Mouse (Mus musculus): Measurements from ENCODE around the gene Fgf14. TPM values are rescaled to one million over a fixed set of nuclear protein-coding genes. Genes with fewer than 3 reads are reported as not detected.
"Not testable (repeated sequence)": the region's sequence is repeated elsewhere in the genome, so short reads cannot be mapped to it uniquely, and the experiment has no call there.

The Fgf14 gene
- polyA plus RNA-seq, 1 experiment from 2014 or later = 13.0 TPM

- 77% methylated on average over 1 of the region's 1 CpGs for WGBS
- Histone ChIP-seq H3K27ac (no peak overlapping the region), H3K27me3 (no peaks in the 10 kb centered on the region), H3K9me3 (no peaks in the 10 kb centered on the region), H3K36me3 (replicated peaks) (no peaks in the 10 kb centered on the region), H3K4me2 (no peak overlapping the region), H3K4me3 (replicated peaks) (no peak overlapping the region), H3K4me1 (no peaks in the 10 kb centered on the region), H3K9ac (no peak overlapping the region)
- no peak for ATAC-seq (ENCODE audit: low FRiP score)
Observed at GRCm38 (mm10) chr14:124576571-124576970, 100.4 kb downstream of the Fgf14 start.

- Histone ChIP-seq H3K27me3 (no peaks in the 10 kb centered on the region), H3K36me3 (replicated peaks) (no peaks in the 10 kb centered on the region), H3K4me1 (no peaks in the 10 kb centered on the region), H3K9ac (no peak overlapping the region), H3K9me3 (no peaks in the 10 kb centered on the region), H3K4me2 (no peak overlapping the region), H3K27ac (no peak overlapping the region), H3K4me3 (replicated peaks) (no peak overlapping the region)
- ATAC-seq (ENCODE audit: low FRiP score) = no peak
- WGBS = 94% methylated on average over 1 of the region's 1 CpGs
Observed at GRCm38 (mm10) chr14:124575130-124575885, 101.6 kb downstream of the Fgf14 start.

GRCm38 (mm10) chr14:124566445-124566844, 110.5 kb downstream of the Fgf14 start:
- WGBS = 88% methylated on average over 1 of the region's 1 CpGs
- ATAC-seq (ENCODE audit: low FRiP score) = no peak
- no peaks in the 10 kb centered on the region for H3K36me3 ChIP-seq (replicated peaks)
- H3K4me3 ChIP-seq (replicated peaks) = no peak overlapping the region
- H3K9ac ChIP-seq = no peak overlapping the region
- H3K4me2 ChIP-seq = no peak overlapping the region
- H3K9me3 ChIP-seq = no peaks in the 10 kb centered on the region
- no peaks in the 10 kb centered on the region for H3K4me1 ChIP-seq
- H3K27ac ChIP-seq = no peak overlapping the region
- no peaks in the 10 kb centered on the region for H3K27me3 ChIP-seq

- H3K4me2 ChIP-seq = no peak overlapping the region
- WGBS = 80% methylated on average over 4 of the region's 4 CpGs
- no peak overlapping the region for H3K9ac ChIP-seq
- no peak for ATAC-seq (ENCODE audit: low FRiP score)
- no peaks in the 10 kb centered on the region for H3K36me3 ChIP-seq (replicated peaks)
- H3K27me3 ChIP-seq = no peaks in the 10 kb centered on the region
- no peaks in the 10 kb centered on the region for H3K9me3 ChIP-seq
- no peak overlapping the region for H3K27ac ChIP-seq
- H3K4me3 ChIP-seq (replicated peaks) = no peak overlapping the region
- no peaks in the 10 kb centered on the region for H3K4me1 ChIP-seq
Observed at GRCm38 (mm10) chr14:124561544-124561943, 115.4 kb downstream of the Fgf14 start.

- H3K4me3 ChIP-seq (replicated peaks) = no peak overlapping the region
- 87% methylated on average over 3 of the region's 3 CpGs for WGBS
- H3K27ac ChIP-seq = no peak overlapping the region
- no peaks in the 10 kb centered on the region for H3K27me3 ChIP-seq
- ATAC-seq (ENCODE audit: low FRiP score) = no peak
- no peak overlapping the region for H3K4me2 ChIP-seq
- no peaks in the 10 kb centered on the region for H3K36me3 ChIP-seq (replicated peaks)
- no peaks in the 10 kb centered on the region for H3K9me3 ChIP-seq
- no peaks in the 10 kb centered on the region for H3K4me1 ChIP-seq
- H3K9ac ChIP-seq = no peak overlapping the region
Observed at GRCm38 (mm10) chr14:124536106-124536505, 140.8 kb downstream of the Fgf14 start.

GRCm38 (mm10) chr14:124535376-124535775, 141.6 kb downstream of the Fgf14 start:
- not testable (repeated sequence) for H3K27ac ChIP-seq; H3K4me3 ChIP-seq (replicated peaks); ATAC-seq (ENCODE audit: low FRiP score); H3K27me3 ChIP-seq; H3K9me3 ChIP-seq; H3K36me3 ChIP-seq (replicated peaks); H3K9ac ChIP-seq; H3K4me2 ChIP-seq; H3K4me1 ChIP-seq
- WGBS = 66% methylated on average over 2 of the region's 2 CpGs

- 81% methylated on average over 1 of the region's 1 CpGs for WGBS
- no peak overlapping the region for H3K4me3 ChIP-seq (replicated peaks)
- no peaks in the 10 kb centered on the region for H3K4me1 ChIP-seq
- ATAC-seq (ENCODE audit: low FRiP score) = no peak
- no peaks in the 10 kb centered on the region for H3K27me3 ChIP-seq
- no peaks in the 10 kb centered on the region for H3K9me3 ChIP-seq
- H3K9ac ChIP-seq = no peak overlapping the region
- H3K27ac ChIP-seq = no peak overlapping the region
- no peak overlapping the region for H3K4me2 ChIP-seq
- no peaks in the 10 kb centered on the region for H3K36me3 ChIP-seq (replicated peaks)
Observed at GRCm38 (mm10) chr14:124532051-124532450, 144.9 kb downstream of the Fgf14 start.

GRCm38 (mm10) chr14:124512009-124512408, 164.9 kb downstream of the Fgf14 start:
- H3K27ac ChIP-seq = no peak overlapping the region
- H3K4me3 ChIP-seq (replicated peaks) = no peak overlapping the region
- H3K9ac ChIP-seq = no peak overlapping the region
- no peak overlapping the region for H3K4me2 ChIP-seq
- H3K9me3 ChIP-seq = no peaks in the 10 kb centered on the region
- H3K4me1 ChIP-seq = no peaks in the 10 kb centered on the region
- no peaks in the 10 kb centered on the region for H3K27me3 ChIP-seq
- no peaks in the 10 kb centered on the region for H3K36me3 ChIP-seq (replicated peaks)
- no peak for ATAC-seq (ENCODE audit: low FRiP score)
- 83% methylated on average over 1 of the region's 1 CpGs for WGBS

GRCm38 (mm10) chr14:124488971-124489370, 188.0 kb downstream of the Fgf14 start:
- ATAC-seq (ENCODE audit: low FRiP score) = no peak
- 100% methylated on average over 1 of the region's 1 CpGs for WGBS
- Histone ChIP-seq H3K4me1 (no peaks in the 10 kb centered on the region), H3K27me3 (no peaks in the 10 kb centered on the region), H3K9ac (no peak overlapping the region), H3K4me2 (no peak overlapping the region), H3K9me3 (no peaks in the 10 kb centered on the region), H3K27ac (no peak overlapping the region), H3K36me3 (replicated peaks) (no peaks in the 10 kb centered on the region), H3K4me3 (replicated peaks) (no peak overlapping the region)

- Histone ChIP-seq H3K9ac (no peak overlapping the region), H3K4me3 (replicated peaks) (no peak overlapping the region), H3K9me3 (no peaks in the 10 kb centered on the region), H3K36me3 (replicated peaks) (no peaks in the 10 kb centered on the region), H3K27me3 (no peaks in the 10 kb centered on the region), H3K4me1 (no peaks in the 10 kb centered on the region), H3K27ac (no peak overlapping the region), H3K4me2 (no peak overlapping the region)
- ATAC-seq (ENCODE audit: low FRiP score) = no peak
- 86% methylated on average over 1 of the region's 1 CpGs for WGBS
Observed at GRCm38 (mm10) chr14:124485261-124485660, 191.7 kb downstream of the Fgf14 start.

GRCm38 (mm10) chr14:124474066-124474667, 202.8 kb downstream of the Fgf14 start:
- Histone ChIP-seq H3K36me3 (replicated peaks) (no peaks in the 10 kb centered on the region), H3K4me3 (replicated peaks) (no peak overlapping the region), H3K9ac (no peak overlapping the region), H3K27me3 (no peaks in the 10 kb centered on the region), H3K9me3 (no peaks in the 10 kb centered on the region), H3K4me1 (no peaks in the 10 kb centered on the region), H3K27ac (no peak overlapping the region), H3K4me2 (no peak overlapping the region)
- WGBS = 79% methylated on average over 2 of the region's 2 CpGs
- ATAC-seq (ENCODE audit: low FRiP score) = no peak

GRCm38 (mm10) chr14:124470909-124471308, 206.0 kb downstream of the Fgf14 start:
- no peak for ATAC-seq (ENCODE audit: low FRiP score)
- Histone ChIP-seq H3K9ac (no peak overlapping the region), H3K27me3 (no peaks in the 10 kb centered on the region), H3K9me3 (no peaks in the 10 kb centered on the region), H3K4me3 (replicated peaks) (no peak overlapping the region), H3K4me2 (no peak overlapping the region), H3K4me1 (no peaks in the 10 kb centered on the region), H3K36me3 (replicated peaks) (no peaks in the 10 kb centered on the region), H3K27ac (no peak overlapping the region)
- WGBS = 84% methylated on average over 2 of the region's 2 CpGs

GRCm38 (mm10) chr14:124455120-124455519, 221.8 kb downstream of the Fgf14 start:
- H3K4me3 ChIP-seq (replicated peaks) = no peak overlapping the region
- no peak overlapping the region for H3K4me2 ChIP-seq
- no peaks in the 10 kb centered on the region for H3K9me3 ChIP-seq
- no peak for ATAC-seq (ENCODE audit: low FRiP score)
- no peaks in the 10 kb centered on the region for H3K4me1 ChIP-seq
- no peaks in the 10 kb centered on the region for H3K27me3 ChIP-seq
- no peak overlapping the region for H3K27ac ChIP-seq
- H3K36me3 ChIP-seq (replicated peaks) = no peaks in the 10 kb centered on the region
- no peak overlapping the region for H3K9ac ChIP-seq
- 94% methylated on average over 1 of the region's 1 CpGs for WGBS
